Mouse (Mus musculus) ES-Bruce4 (cell line): ENCODE data around the gene Smim13.

ENCODE experiments used
- CTCF ChIP-seq: IDR thresholded peaks from one replicate; pipeline ENCODE4 v1.8.1; 2011; ENCODE audit warnings: low read depth, low read length
- EP300 ChIP-seq: IDR thresholded peaks from 2 replicates; pipeline ENCODE4 v1.6.1; 2011; ENCODE audit warnings: low read depth, low read length; ENCODE audit not compliant: insufficient read depth
- POLR2A ChIP-seq: IDR thresholded peaks from one replicate; pipeline ENCODE4 v1.8.1; 2011; ENCODE audit warnings: low read length; ENCODE audit not compliant: insufficient read depth

GRCm38 (mm10) chr13:41226513-41226912 lies 23.1 kb upstream of the Smim13 start:
- TF ChIP-seq EP300 = no peak
- no peak for TF ChIP-seq CTCF
- no peak for TF ChIP-seq POLR2A
